Mouse (Mus musculus) limb, embryonic 15.5 days (tissue): Measurements from ENCODE around the gene Gm38394. TPM values are rescaled to one million over a fixed set of nuclear protein-coding genes. Genes with fewer than 3 reads are reported as not detected.

Experiments used
- ATAC-seq: fragments of 200-750 bp; cut with Nextera tagmentation; 2 replicates; pipeline ENCODE4 v1.8.0; 2017; ENCODE audit warnings: low read depth, moderate TSS enrichment; ENCODE audit not compliant: insufficient number of reproducible peaks, low FRiP score, low TSS enrichment
- H3K27ac ChIP-seq: fragments of 300-500 bp; sonication (generic); 2 replicates; pipeline ENCODE4 v1.5.1; 2015; ENCODE audit warnings: moderate library complexity, mild to moderate bottlenecking, inconsistent platforms
- H3K27me3 ChIP-seq: fragments of 300-500 bp; sonication (generic); 2 replicates; pipeline ENCODE4 v1.6.1; 2015; ENCODE audit warnings: inconsistent platforms
- H3K36me3 ChIP-seq: fragments of 300-500 bp; sonication (generic); 2 replicates; pipeline ENCODE4 v1.6.1; 2015; ENCODE audit warnings: inconsistent platforms
- H3K4me1 ChIP-seq: fragments of 300-500 bp; sonication (generic); 2 replicates; pipeline ENCODE4 v1.6.1; 2015; ENCODE audit warnings: inconsistent platforms
- H3K4me2 ChIP-seq: fragments of 300-500 bp; sonication (generic); 2 replicates; pipeline ENCODE4 v1.6.1; 2015; ENCODE audit warnings: mild to moderate bottlenecking, inconsistent platforms
- H3K4me3 ChIP-seq: fragments of 300-500 bp; sonication (generic); 2 replicates; pipeline ENCODE4 v1.5.1; 2015; ENCODE audit warnings: mild to moderate bottlenecking, inconsistent platforms
- H3K9ac ChIP-seq: fragments of 300-500 bp; sonication (generic); 2 replicates; pipeline ENCODE4 v1.6.1; 2015; ENCODE audit warnings: inconsistent platforms
- H3K9me3 ChIP-seq: fragments of 300-500 bp; sonication (generic); 2 replicates; pipeline ENCODE4 v1.6.1; 2016; ENCODE audit warnings: inconsistent platforms
- WGBS: fragments of 180-500 bp; shearing (Covaris S2); methylation state at CpG from one replicate; pipeline ENCODE4 v1.1.7; 2015; 5-methylcytosine and 5-hydroxymethylcytosine counted together
- polyA plus RNA-seq: library from polyadenylated mRNA; unstranded; fragments of >200 nt; fragmentation: Nextera tagmentation; extraction: Ambion mirVana; gene quantifications from 2 replicates; pipeline ENCODE4 v1.2.1, GENCODE M21; 2015

Gene Gm38394
- polyA plus RNA-seq, 1 experiment from 2014 or later: 6.6 TPM

GRCm38 (mm10) chr1:133613817-133614216 lies 47.3 kb downstream of the Gm38394 start:
- Histone ChIP-seq H3K9ac (no peak overlapping the region), H3K9me3 (no peaks in the 10 kb centered on the region), H3K4me3 (no peak overlapping the region), H3K36me3 (peaks cover 40% of the 10 kb centered on the region), H3K4me1 (peaks cover 7% of the 10 kb centered on the region; the same call in 1 of the 2 replicates), H3K27ac (no peak overlapping the region), H3K4me2 (no peak overlapping the region), H3K27me3 (no peaks in the 10 kb centered on the region)
- ATAC-seq: no peak
- 74% methylated on average over 3 of the region's 3 CpGs for WGBS

GRCm38 (mm10) chr1:133611436-133611835 lies 49.7 kb downstream of the Gm38394 start:
- WGBS: 86% methylated on average over 1 of the region's 1 CpGs
- Histone ChIP-seq H3K4me2 (no peak overlapping the region), H3K4me3 (no peak overlapping the region), H3K9me3 (no peaks in the 10 kb centered on the region), H3K27ac (no peak overlapping the region), H3K9ac (no peak overlapping the region), H3K4me1 (peaks cover 11% of the 10 kb centered on the region; the same call in 1 of the 2 replicates), H3K27me3 (no peaks in the 10 kb centered on the region), H3K36me3 (peaks cover 38% of the 10 kb centered on the region)
- no peak for ATAC-seq

GRCm38 (mm10) chr1:133610601-133611000 lies 50.5 kb downstream of the Gm38394 start:
- Histone ChIP-seq H3K36me3 (peaks cover 41% of the 10 kb centered on the region), H3K9ac (no peak overlapping the region), H3K4me1 (peaks cover 11% of the 10 kb centered on the region; the same call in 1 of the 2 replicates), H3K27ac (no peak overlapping the region), H3K9me3 (no peaks in the 10 kb centered on the region), H3K4me3 (peak overlapping the region; percentile 92), H3K4me2 (0 out of 2 replicates have a peak overlapping the region, but pooled peaks have one; percentile 14), H3K27me3 (no peaks in the 10 kb centered on the region)
- 52% methylated on average over 6 of the region's 6 CpGs for WGBS
- no peak for ATAC-seq

- Histone ChIP-seq H3K36me3 (peaks cover 44% of the 10 kb centered on the region), H3K9ac (peak within 1 kb of the TSS; percentile 88)
Observed at GRCm38 (mm10) chr1:133609771-133610502, 51.2 kb downstream of the Gm38394 start, which contains the start of gene Snrpe. TSS of gene Snrpe (minus strand) at chr1:133610291.

GRCm38 (mm10) chr1:133603174-133603573 lies 57.9 kb downstream of the Gm38394 start:
- Histone ChIP-seq H3K27ac (no peak overlapping the region), H3K4me1 (peaks cover 4% of the 10 kb centered on the region; the same call in 1 of the 2 replicates), H3K4me2 (no peak overlapping the region), H3K36me3 (peaks cover 72% of the 10 kb centered on the region), H3K4me3 (no peak overlapping the region), H3K27me3 (no peaks in the 10 kb centered on the region), H3K9ac (no peak overlapping the region), H3K9me3 (no peaks in the 10 kb centered on the region)
- ATAC-seq: no peak
- WGBS: 92% methylated on average over 4 of the region's 4 CpGs

More at GRCm38 (mm10) chr1:133609771-133610502, 51.2 kb downstream of the Gm38394 start, which contains the start of gene Snrpe:
- H3K27ac ChIP-seq: peak within 1 kb of the TSS; percentile 91
- peak within 1 kb of the TSS; percentile 57 for H3K4me2 ChIP-seq
- ATAC-seq: peak; percentile 96
- H3K4me1 ChIP-seq: peaks cover 11% of the 10 kb centered on the region; the same call in 1 of the 2 replicates
- peak within 1 kb of the TSS; percentile 92 for H3K4me3 ChIP-seq
- no peaks in the 10 kb centered on the region for H3K27me3 ChIP-seq
- WGBS: under 1% methylated on average over 72 of the region's 73 CpGs
- no peaks in the 10 kb centered on the region for H3K9me3 ChIP-seq

- Histone ChIP-seq H3K9me3 (no peaks in the 10 kb centered on the region), H3K27me3 (no peaks in the 10 kb centered on the region), H3K36me3 (peaks cover 6% of the 10 kb centered on the region; the same call in 1 of the 2 replicates), H3K9ac (no peak overlapping the region), H3K4me1 (peaks cover 8% of the 10 kb centered on the region), H3K4me2 (no peak overlapping the region), H3K4me3 (no peak overlapping the region), H3K27ac (peak overlapping the region; percentile 67)
- peak; percentile 55; the same call in 1 of the 2 replicates for ATAC-seq
- WGBS: 7% methylated on average over 4 of the region's 4 CpGs
Observed at GRCm38 (mm10) chr1:133596298-133597007, 64.7 kb downstream of the Gm38394 start.

- H3K9me3 ChIP-seq: no peaks in the 10 kb centered on the region
- no peak overlapping the region for H3K9ac ChIP-seq
- WGBS: 78% methylated on average over 6 of the region's 6 CpGs
- no peak overlapping the region for H3K27ac ChIP-seq
- H3K4me3 ChIP-seq: no peak overlapping the region
- no peak for ATAC-seq
- no peaks in the 10 kb centered on the region for H3K27me3 ChIP-seq
- no peak overlapping the region for H3K4me2 ChIP-seq
- H3K36me3 ChIP-seq: no peaks in the 10 kb centered on the region
- H3K4me1 ChIP-seq: peaks cover 2% of the 10 kb centered on the region; the same call in 1 of the 2 replicates
Observed at GRCm38 (mm10) chr1:133585995-133586537, 75.1 kb downstream of the Gm38394 start.

GRCm38 (mm10) chr1:133571293-133571692 lies 89.8 kb downstream of the Gm38394 start:
- H3K4me1 ChIP-seq: no peaks in the 10 kb centered on the region
- H3K9me3 ChIP-seq: no peaks in the 10 kb centered on the region
- no peak overlapping the region for H3K9ac ChIP-seq
- 71% methylated on average over 11 of the region's 11 CpGs for WGBS
- no peak for ATAC-seq
- no peak overlapping the region for H3K27ac ChIP-seq
- no peak overlapping the region for H3K4me3 ChIP-seq
- no peak overlapping the region for H3K4me2 ChIP-seq
- no peaks in the 10 kb centered on the region for H3K27me3 ChIP-seq
- H3K36me3 ChIP-seq: no peaks in the 10 kb centered on the region

Other genes starting within 250 kb of the Gm38394 start
- 3.3 and 4.1 TPM in 2 replicates for gene Sox13, start 236.9 kb downstream of the Gm38394 start, polyA plus RNA-seq
- 409 and 527 TPM in 2 replicates for gene Snrpe, start 51.0 kb downstream of the Gm38394 start, polyA plus RNA-seq
- gene Zbed6, start 433 bp downstream of the Gm38394 start, polyA plus RNA-seq: not detected in 2 replicates
- gene Lax1, start 28.8 kb upstream of the Gm38394 start, polyA plus RNA-seq: 0.34 and 0.42 TPM in 2 replicates
- 22.4 and 23.9 TPM in 2 replicates for gene Atp2b4, start 139.7 kb upstream of the Gm38394 start, polyA plus RNA-seq
- gene Optc, start 246.7 kb upstream of the Gm38394 start, polyA plus RNA-seq: 0.71 and 0.83 TPM in 2 replicates